Mouse (Mus musculus) layer of hippocampus, postnatal 14 days (tissue): ENCODE measurements around the gene Psen1. TPM values are rescaled to one million over a fixed set of nuclear protein-coding genes. Genes with fewer than 3 reads are reported as not detected.
A peak's percentile ranks its signal among the peaks of the same experiment; 100 is the strongest.

Experiments used
- DNase-seq, 2 experiments: peaks; one replicate each; pipeline ENCODE4 v3.0.0; 2021 to 2022; ENCODE audit warnings: low spot score in 2 of 2, mixed read lengths in 1 of 2
- long read RNA-seq, 2 experiments: library from polyadenylated mRNA; stranded (forward); transcript quantifications; one replicate each; pipeline ENCODE4 v2.0.0; 2021
- total RNA-seq, 2 experiments: library from RNA; stranded (reverse); gene quantifications; 2 replicates each; pipeline ENCODE4 v1.2.3; 2021

Gene Psen1
- total RNA-seq = 10 to 100 TPM; 60.5 to 67.4 TPM
- long read RNA-seq, experiment 1, transcript Psen1-201 (12 exons, 2,690 nt) = major isoform, 34 of 40 reads
- long read RNA-seq, experiment 1, partial matches to known transcripts = 4 of 40 reads
- long read RNA-seq, experiment 1, other reads (novel, unspliced or antisense) = 2 of 40 reads
- long read RNA-seq, experiment 2, transcript Psen1-201 (12 exons, 2,690 nt) = major isoform, 38 of 47 reads
- long read RNA-seq, experiment 2, partial matches to known transcripts = 3 of 47 reads
- long read RNA-seq, experiment 2, other reads (novel, unspliced or antisense) = 6 of 47 reads

DNA sequence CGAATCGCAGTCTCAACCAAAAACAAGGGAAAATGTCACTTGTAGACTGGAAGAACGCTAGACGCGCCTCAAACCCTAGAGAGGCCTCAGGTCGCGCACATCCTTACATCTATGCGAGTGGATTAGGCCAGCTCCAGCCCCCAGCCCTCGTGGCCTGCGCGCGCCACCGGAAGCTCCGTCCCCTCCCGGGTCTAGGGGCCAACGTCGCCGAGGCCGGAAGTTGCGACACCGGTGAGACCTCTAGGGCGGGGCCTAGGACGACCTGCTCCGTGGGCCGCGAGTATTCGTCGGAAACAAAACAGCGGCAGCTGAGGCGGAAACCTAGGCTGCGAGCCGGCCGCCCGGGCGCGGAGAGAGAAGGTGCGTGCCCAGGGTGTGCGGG is at the start of gene Psen1:
Gene Psen1 (plus strand): TSS at position 219 of the 382 bp plus-strand sequence.
- peak; percentile 92 to 95 for DNase-seq

DNA sequence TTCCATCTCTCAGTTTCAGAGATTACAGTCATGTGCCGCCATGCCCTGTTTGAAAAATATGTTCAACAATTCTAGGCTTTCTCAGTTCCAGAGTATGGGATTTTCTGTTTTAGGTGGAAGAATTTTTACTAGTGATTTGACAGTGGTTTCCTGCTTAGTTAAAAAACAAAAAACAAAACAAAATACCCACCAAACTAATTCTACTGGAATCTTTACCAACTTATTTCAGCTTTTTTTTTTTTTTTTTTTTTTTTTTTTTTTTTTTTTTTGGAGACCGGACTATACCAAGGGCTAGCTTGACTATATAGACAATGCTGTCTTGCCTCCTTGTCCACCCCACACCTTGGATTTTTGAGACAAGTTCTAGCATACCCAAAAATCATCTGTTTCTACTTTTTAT is 46.7 kb upstream of the Psen1 start:
- no peak for DNase-seq

DNA sequence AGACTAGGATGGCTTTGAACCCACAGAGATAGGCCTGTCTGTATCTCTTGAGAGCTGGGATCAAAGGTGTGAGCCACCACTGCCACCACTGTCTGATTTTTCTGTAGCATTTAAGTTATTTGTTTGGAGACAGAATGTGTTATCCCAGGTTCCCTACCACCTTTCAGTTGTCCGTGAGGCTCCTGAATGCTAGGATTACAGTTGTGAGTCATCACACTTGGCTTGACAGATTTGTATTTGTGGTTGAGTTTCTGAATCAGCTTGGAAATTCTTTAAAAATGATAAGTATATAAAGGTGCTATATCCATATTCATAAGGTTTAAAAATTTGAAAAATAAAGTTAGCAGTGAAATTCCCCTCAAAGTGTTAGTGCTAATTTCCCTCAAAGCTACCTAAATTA is 44.8 kb upstream of the Psen1 start:
- DNase-seq = no peak

DNA sequence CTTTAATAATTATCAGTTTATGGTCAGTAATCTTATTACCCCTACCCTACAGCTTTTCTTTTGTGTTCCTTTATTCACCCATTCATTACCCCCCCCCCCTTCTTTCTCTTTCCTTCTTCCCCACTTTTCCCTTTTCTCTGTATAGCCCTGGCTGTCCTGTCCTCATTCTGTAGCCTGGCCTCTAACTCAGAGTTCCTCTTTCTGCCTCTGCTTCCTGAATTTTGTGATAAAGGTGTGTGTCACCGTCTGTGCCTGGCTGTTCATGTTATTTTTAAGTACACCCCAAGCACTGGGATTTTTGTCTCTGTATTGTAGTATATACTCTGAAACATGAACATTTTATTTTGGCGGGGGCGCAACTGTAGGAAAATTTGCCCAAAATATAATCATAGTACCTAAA is 37.6 kb upstream of the Psen1 start:
- DNase-seq = no peak

DNA sequence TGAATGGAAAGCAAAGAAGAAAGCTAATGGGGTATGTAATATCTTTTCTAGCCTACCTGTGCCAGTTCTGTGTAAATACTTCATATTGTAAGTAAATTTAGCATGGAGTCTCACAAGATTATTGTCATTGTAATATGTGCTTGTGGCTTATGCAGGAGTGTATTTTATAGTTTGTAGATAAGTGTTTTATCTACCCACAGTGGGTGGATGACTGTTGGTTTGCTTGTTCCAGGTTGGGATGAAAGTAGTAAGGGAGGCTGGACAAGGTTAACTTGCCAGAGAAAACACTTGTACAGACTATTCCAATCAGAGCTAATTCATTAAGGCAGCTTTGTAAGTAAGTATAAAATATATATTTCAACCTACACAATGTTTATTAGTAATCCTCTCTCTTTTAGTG is 36.5 kb upstream of the Psen1 start:
- no peak for DNase-seq

DNA sequence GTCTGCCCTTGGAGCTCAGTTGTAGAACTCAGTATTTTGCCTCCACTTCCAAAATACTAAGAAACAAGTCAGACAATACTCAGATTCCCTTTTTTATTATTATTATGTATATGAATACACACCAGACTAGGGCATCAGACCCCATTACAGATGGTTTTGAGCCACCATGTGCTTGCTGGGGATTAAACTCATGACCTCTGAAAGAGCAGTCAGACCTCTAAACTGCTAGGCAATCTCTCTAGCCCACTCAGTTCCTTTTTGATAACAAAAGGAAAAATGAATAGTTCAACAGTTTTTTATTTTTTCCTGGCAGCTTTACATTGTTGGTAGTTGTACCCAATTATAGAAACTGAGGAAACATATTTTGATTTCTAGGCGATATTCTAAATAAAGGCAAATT is 2.5 kb upstream of the Psen1 start:
- DNase-seq = no peak

DNA sequence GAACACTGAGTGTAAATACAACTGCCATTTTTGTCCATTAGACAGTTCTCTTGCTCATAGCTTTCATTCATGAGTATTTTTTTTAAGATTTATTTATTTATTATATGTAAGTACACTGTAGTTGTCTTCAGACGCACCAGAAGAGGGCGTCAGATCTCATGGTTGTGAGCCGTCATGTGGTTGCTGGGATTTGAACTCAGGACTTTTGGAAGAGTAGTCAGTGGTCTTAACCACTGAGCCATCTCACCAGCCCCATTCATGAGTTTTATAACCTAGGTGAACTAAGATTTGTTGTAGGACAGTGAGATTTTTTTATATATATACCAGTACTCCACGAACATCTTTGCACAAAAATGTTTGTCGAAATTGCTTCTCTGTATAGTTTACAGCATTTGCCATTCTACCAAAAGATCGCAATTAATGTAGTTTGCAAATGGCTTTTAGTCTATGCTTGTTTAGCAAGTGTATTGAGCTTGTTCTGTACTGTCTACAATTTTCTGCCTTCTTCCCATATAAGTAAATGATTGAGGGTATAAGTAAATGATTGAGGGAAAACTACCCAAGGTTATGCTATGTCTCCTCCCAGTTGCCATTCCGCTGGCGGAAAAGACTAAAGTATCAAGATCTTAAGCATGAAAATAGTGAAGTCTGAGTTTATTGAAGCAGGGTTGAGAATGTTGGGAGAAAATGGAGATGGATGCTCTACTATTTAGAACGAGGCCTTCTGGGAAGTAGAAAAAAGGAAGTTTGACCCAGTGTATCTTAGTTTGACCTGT is 1.2 kb upstream of the Psen1 start:
- no peak for DNase-seq

DNA sequence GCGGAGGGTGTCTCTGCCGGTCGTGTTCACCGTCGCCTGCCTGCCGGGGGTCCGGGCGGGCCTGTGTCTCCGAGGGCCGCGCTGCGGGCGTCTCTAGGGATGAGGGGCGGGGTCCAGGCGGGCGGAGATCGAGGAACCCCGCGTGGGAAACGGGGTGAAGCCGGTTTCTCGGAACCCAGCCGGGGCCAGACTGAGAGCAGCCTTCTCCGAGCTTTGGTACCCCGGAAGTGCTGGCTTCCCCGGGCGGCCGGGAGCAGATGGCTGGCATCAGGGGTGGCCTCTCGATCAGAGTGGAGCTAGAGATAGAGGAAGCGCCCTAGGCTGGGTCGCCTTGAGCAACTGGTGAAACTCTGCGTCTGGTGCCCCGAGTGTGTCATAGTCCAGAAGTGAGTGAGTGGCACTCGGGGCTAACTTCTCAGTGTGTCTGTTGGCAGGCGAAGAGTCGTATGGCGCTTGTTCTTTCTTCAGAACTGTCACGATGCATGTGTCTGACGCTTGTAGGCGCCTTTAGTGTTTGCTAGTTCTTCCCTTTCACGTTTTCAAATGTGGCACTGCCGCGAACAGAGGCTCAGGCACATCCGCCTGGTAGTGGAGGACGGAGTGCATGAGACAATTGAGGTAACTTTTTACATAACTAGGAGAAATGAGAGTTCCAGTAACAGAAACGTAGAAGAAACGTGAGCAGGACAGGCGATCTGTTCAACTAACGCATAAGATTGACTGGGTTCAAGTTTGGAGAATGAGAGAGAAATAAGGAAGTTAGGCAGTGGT is 549 bp downstream of the Psen1 start:
- DNase-seq = peak in 1 of 2 experiments; percentile 48

DNA sequence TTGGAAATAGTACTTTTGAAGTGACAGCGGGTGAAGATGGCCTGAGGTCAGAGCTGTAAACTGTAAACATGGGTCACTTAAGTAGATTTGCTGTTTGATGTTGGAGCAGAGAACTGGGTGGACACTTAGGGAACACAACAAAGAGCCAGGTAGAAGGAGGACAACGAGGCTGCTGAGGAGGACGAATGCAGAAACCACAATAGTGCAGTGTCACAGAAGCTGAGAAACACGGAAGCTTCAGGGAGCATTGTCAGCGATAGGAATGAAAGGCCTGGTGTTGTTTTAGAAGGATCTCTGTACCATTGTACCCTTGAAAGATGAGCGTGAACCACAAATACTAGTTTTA is 1.1 kb downstream of the Psen1 start:
- no peak for DNase-seq

DNA sequence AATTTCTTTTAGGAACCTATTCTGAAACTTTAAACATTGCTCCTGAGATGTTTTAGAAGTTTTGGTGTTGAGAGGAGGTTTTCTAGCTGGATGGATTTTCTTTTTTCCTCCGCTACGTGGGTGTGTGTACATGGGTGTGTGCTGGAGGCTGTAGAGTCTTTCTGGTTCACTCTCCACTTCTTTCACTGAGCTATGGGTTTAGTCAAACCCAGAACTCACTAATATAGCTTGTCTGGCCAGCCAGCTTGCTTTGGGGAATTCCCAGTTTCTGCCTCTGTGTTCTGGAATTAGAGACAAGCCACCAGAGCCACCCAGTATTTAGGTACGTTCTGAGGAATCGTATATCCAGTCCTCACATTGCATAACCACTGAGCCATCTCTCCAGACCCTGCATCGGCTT is 6.1 kb downstream of the Psen1 start:
- DNase-seq = no peak

DNA sequence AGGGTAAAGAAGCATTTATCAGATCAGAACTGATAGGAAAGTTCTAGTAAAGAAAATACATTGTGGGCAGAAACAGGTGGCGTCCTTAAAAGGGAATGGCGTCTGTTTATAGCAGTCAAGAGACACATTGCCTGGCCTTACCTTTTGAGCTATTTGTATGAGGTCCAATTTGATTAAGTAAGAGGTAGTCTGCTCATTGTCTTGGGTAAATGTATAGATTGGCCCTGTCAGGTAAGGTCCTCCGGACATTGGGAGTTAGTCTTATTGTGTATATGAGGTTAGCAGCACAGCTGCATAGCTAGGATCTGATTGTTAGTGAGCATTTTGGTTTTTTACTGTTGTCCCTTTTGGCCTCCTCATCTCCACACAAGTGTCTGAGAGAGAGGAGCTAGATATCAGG is 6.7 kb downstream of the Psen1 start:
- DNase-seq = no peak

DNA sequence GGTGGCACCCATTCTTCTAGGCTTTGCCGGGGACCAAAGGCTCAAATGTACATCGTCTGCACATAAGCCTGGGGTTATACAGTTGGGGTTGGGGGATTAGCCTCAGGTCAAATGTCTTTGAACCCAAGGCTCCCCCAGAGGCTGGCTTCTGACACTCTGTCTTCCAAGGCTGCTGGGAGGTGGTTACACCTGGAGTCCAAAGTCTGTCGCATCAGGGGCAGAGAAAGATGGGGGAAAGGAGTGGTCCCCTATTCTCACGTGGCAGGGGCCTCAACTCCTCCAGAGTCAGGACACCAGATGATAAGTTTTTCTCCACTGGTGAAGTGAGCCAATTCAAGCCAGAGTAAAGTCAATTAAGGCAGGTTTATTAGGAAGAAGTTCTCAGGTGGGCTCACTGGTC is 10.7 kb downstream of the Psen1 start:
- no peak for DNase-seq

DNA sequence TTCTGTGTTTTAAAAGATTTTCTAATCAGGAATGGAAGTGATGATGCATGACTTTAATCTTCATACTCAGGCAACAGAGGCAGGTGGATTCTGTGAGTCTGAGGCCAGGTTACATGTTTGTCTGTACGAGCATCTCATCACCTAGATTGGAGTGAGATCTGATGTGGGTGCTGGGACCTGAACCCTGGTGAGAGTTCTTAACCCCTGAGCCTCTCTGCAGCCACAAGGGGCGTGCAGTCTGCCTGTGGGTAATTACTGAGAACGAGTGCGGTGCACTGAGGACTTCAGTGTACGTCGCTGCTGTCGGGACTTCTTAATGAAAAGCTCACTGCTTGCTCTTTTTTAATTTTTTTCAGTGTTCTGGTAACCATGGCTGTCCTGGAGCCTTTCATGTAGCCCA is 13.7 kb downstream of the Psen1 start:
- no peak for DNase-seq

DNA sequence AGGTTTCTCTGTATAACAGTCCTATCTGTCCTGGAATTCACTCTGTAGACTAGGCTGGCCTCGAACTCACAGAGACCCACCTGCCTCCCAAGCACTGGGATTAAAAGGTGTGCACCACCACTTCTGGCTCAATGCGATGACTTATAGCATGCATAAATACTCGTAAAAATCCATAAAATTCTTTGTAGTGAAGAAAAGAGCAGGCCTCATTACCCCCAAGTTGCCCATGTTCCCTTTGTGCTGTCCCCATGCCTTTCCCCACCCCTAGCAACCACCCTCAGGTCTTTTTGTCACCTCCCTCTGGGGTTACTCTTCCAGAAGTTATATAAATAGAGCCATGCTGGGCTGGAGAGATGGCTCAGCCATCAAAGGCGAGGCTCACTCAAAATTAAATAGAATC is 14.8 kb downstream of the Psen1 start:
- DNase-seq = no peak

DNA sequence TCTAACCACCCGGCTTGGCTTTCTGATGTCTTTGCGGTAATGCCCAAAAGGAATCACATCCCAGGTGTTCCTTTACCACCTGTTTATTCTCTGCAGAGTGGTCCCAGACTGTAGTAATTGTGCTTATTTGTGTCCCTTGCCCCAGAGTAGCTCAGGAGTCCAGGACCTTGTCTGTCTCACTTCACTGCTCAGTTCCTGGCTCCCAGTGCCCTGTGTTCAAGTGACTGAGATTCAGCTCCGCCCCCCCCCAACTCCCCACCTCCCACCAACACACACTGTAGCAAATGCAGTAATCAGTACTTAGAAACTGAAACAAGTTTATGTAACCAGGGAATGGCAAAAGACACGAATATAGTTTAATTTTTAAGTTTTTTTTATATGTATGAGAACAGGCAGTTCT is 19.0 kb downstream of the Psen1 start:
- DNase-seq = no peak

DNA sequence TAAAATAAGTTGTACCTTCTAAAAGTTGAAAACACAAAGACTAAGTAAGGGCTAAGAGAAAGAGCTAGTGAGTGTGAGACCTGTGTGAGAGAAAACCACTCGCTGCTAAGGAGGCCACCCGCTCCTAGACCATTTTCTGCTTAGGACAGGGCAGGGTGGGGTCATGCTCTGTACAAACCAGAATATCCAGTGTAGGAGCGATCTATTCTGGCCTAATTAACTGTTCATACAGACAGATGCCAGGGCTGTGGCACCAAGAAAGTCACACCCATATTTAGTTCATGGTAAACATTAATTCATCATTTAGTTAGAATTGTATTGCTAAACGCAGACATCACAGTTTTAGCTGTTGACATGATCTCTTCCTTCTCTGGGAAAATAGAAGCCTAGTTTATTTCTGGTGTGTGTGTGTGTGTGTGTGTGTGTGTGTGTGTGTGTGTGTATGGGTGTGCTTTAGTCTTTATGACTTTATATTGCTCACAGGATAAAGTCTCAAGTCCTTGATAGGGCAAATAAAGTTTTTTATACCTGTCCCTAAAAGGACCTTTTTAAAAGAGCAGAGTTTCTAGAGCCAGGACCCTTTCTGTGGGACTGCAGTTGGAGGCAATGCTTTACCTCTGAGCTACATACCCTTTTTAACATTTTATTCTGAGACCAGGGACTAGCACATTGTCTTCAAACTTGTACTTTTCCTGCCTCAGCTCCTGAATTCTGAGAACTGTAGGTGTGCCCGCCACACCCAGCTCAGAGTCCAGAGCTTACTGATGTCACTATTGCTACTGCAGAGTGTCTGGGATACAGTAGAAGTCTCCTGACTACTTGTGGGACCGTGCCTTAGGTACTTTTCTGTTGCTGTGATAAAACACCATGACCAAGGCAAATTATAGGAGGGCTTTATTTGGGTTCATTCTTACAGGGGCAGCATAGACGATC is 20.5 kb downstream of the Psen1 start:
- no peak for DNase-seq

DNA sequence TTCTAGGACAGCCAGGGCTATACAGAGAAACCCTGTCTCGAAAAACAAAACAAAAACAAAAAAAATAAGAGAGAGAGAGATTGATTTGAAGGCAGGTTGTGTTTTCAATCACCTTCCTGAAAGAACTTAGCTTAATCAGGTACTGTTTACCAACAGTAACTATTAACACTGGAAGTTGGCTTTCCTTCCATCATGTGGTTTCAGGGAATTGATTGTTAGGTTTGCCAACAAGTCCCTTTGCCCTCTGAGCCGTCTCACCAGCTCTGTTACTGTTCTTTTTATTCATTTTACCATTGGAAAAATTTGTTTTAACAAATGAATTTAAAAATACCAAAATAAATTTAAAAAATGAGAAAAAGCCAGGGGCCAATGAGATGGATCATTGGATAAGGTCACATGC is 22.0 kb downstream of the Psen1 start:
- no peak for DNase-seq

DNA sequence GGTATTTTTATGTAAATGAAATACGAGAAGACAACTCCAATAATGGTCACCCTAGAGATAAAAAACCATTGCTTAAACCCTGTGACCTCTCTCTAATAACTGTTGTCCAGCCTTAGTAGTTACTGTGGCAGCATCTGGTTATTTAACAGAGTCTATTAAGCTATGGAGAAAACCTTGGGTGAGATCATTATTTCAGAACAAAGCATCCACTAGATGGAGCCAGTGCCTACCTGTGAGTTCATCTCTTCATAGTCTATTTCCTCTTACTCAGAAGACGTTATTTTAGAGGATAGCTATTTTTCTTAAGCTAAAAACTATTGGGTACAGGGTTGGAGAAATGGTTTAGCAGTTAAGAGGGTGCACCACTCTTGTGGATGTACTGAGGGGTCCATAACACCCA is 25.8 kb downstream of the Psen1 start:
- DNase-seq = peak in 1 of 2 experiments; percentile 77

DNA sequence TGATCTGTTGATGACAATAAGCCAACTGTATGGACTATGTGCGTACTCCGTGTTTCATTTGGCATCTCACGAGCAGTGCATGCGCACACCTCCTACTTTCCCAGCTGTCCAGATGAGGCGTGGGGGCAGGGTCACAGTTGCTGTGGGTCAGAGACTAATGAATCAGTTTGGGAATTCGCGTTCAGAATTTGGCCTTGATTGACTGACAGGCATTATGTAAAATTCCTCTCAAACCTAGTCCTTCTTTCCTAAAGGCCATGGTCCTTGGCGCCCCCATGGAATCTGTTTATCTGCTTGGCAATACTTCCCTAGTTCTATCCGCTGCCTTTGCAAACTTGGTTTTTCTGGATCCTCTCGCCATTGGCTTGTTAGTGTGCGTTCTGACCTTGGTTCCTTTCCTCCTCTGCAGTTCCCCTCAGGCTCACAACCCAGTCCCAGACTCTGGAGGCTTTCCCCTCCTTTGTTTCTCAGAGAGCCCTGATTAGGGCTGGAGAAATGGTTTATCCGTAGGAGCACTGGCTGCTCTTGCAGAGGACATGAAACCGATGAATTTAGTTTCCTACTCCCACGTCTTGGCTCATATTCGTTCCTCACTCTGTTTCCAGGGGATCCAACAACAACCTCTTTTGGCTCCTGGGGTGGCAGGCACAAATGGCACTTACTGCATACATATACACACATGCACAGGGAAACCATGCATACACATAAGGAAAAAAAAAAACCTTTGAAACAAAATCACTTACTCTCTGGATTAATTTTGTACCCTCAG is 28.6 kb downstream of the Psen1 start:
- peak; percentile 14 to 24 for DNase-seq

DNA sequence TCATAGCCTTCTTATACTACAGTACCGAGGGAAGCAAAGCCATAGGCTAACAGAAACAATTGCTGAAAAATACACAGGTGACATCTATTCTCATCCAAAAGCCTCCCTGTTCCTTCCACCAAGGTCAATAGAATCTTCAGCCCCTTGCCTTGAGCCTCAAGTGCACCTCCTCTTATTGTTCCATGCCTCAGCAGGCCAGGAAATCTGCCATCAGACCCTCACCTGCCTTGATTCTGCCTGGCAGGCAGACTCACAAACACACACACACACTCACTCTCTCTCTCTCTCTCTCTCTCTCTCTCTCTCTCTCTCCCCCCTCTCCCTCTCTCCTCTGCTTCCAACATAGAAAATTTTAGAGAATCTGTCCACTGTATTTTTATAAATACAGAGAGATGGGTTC is 31.5 kb downstream of the Psen1 start:
- DNase-seq = no peak
